Mouse (Mus musculus): Measurements from ENCODE around the gene Stag3. TPM values are rescaled to one million over a fixed set of nuclear protein-coding genes. Genes with fewer than 3 reads are reported as not detected.

Gene Stag3
- polyA plus RNA-seq, 1 experiment from 2014 or later, result 2.4 TPM

DNA sequence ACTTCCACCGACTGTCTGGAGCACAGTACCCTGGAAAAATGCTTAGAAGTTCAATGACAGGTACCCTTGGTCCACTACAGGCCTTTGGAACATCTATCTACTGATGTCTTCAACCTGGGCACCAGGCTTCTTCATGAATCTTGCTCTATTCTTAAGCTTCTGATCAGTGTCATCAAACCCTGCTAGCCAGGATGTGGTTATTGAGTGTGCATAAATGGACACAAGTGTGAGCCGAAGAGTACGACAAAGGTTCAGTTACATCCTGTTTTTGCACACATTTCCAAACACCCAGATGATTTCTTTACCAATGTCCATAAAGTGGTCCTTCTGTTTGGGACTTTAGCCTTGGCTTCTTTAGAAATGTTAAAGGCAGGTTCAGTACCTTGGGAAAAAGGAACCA lies 63.2 kb downstream of the Stag3 start:
- no peak for ATAC-seq
- H3K4me3 ChIP-seq, result no peak overlapping the region
- WGBS, result 83% methylated on average over 3 of the region's 3 CpGs
- H3K9ac ChIP-seq, result no peak overlapping the region
- H3K4me1 ChIP-seq, result no peaks in the 10 kb centered on the region
- H3K36me3 ChIP-seq (ENCODE audit: poor library complexity, severe bottlenecking), result no peaks in the 10 kb centered on the region
- H3K4me2 ChIP-seq, result no peak overlapping the region
- no peak overlapping the region for H3K27ac ChIP-seq
- no peaks in the 10 kb centered on the region for H3K27me3 ChIP-seq
- no peaks in the 10 kb centered on the region for H3K9me3 ChIP-seq (replicated peaks)

Other genes with a start within 250 kb of the Stag3 start
- not detected in 2 replicates for gene Smok3c, start 227.0 kb upstream of the Stag3 start, polyA plus RNA-seq (2015; fragmentation: Nextera tagmentation; extraction: Ambion mirVana)
- 24.7 and 27.5 TPM in 2 replicates for gene Zkscan1, start 195.2 kb upstream of the Stag3 start, polyA plus RNA-seq (2015; fragmentation: Nextera tagmentation; extraction: Ambion mirVana)
- gene Zscan21, start 163.3 kb upstream of the Stag3 start, polyA plus RNA-seq (2015; fragmentation: Nextera tagmentation; extraction: Ambion mirVana), result 111 and 123 TPM in 2 replicates
- gene Zfp113, start 124.5 kb upstream of the Stag3 start, polyA plus RNA-seq (2015; fragmentation: Nextera tagmentation; extraction: Ambion mirVana), result 46.1 and 49.5 TPM in 2 replicates
- gene Cops6, start 119.2 kb upstream of the Stag3 start, polyA plus RNA-seq (2015; fragmentation: Nextera tagmentation; extraction: Ambion mirVana), result 308 and 315 TPM in 2 replicates
- gene Ap4m1, start 108.2 kb upstream of the Stag3 start, polyA plus RNA-seq (2015; fragmentation: Nextera tagmentation; extraction: Ambion mirVana), result 29.2 and 29.7 TPM in 2 replicates
- gene Mcm7, start 107.8 kb upstream of the Stag3 start, polyA plus RNA-seq (2015; fragmentation: Nextera tagmentation; extraction: Ambion mirVana), result 258 and 276 TPM in 2 replicates
- gene Taf6, start 92.8 kb upstream of the Stag3 start, polyA plus RNA-seq (2015; fragmentation: Nextera tagmentation; extraction: Ambion mirVana), result 115 and 121 TPM in 2 replicates
- gene Cnpy4, start 92.8 kb upstream of the Stag3 start, polyA plus RNA-seq (2015; fragmentation: Nextera tagmentation; extraction: Ambion mirVana), result 48.1 and 48.2 TPM in 2 replicates
- gene Mblac1, start 85.9 kb upstream of the Stag3 start, polyA plus RNA-seq (2015; fragmentation: Nextera tagmentation; extraction: Ambion mirVana), result 10.8 and 12.2 TPM in 2 replicates
- gene Nxpe5, start 54.3 kb upstream of the Stag3 start, polyA plus RNA-seq (2015; fragmentation: Nextera tagmentation; extraction: Ambion mirVana), result not detected in 2 replicates
- 67.4 TPM in 2 replicates for gene Lamtor4, start 24.8 kb upstream of the Stag3 start, polyA plus RNA-seq (2015; fragmentation: Nextera tagmentation; extraction: Ambion mirVana)
- 9.1 and 10.0 TPM in 2 replicates for gene BC037034, start 16.2 kb upstream of the Stag3 start, polyA plus RNA-seq (2015; fragmentation: Nextera tagmentation; extraction: Ambion mirVana)
- gene Gal3st4, start 7.4 kb upstream of the Stag3 start, polyA plus RNA-seq (2015; fragmentation: Nextera tagmentation; extraction: Ambion mirVana), result 1.6 and 2.8 TPM in 2 replicates
- 0.09 and 0.18 TPM in 2 replicates for gene Gm43720, start 282 bp upstream of the Stag3 start, polyA plus RNA-seq (2015; fragmentation: Nextera tagmentation; extraction: Ambion mirVana)
- gene Gpc2, start 235 bp upstream of the Stag3 start, polyA plus RNA-seq (2015; fragmentation: Nextera tagmentation; extraction: Ambion mirVana), result 137 and 160 TPM in 2 replicates
- gene Pvrig, start 61.7 kb downstream of the Stag3 start, polyA plus RNA-seq (2015; fragmentation: Nextera tagmentation; extraction: Ambion mirVana), result not detected in 2 replicates
- 69.2 and 74.6 TPM in 2 replicates for gene Zfp157, start 161.2 kb downstream of the Stag3 start, polyA plus RNA-seq (2015; fragmentation: Nextera tagmentation; extraction: Ambion mirVana)

Measured in forebrain, embryonic 13.5 days (tissue).